Mouse (Mus musculus) ES-E14 (cell line): ENCODE data around the gene Olfr591.
"Not testable (repeated sequence)": the region's sequence is repeated elsewhere in the genome, so short reads cannot be mapped to it uniquely, and the experiment has no call there.

Experiments
- HCFC1 ChIP-seq: IDR thresholded peaks from 2 replicates; pipeline ENCODE4 v1.6.1; 2012; ENCODE audit warnings: low read length, inconsistent platforms, borderline replicate concordance; ENCODE audit not compliant: insufficient read depth
- MAFK ChIP-seq: IDR thresholded peaks from 2 replicates; pipeline ENCODE4 v1.6.1; 2014; ENCODE audit warnings: mild to moderate bottlenecking, low read depth, low read length, inconsistent platforms; ENCODE audit not compliant: insufficient read depth
- ZC3H11A ChIP-seq: IDR thresholded peaks from 2 replicates; pipeline ENCODE4 v1.6.1; 2012; ENCODE audit warnings: low read depth, mild to moderate bottlenecking, inconsistent platforms, low read length, borderline replicate concordance
- ZNF384 ChIP-seq: IDR thresholded peaks from 2 replicates; pipeline ENCODE4 v1.6.1; 2012; ENCODE audit warnings: low read depth, low read length, inconsistent platforms

DNA sequence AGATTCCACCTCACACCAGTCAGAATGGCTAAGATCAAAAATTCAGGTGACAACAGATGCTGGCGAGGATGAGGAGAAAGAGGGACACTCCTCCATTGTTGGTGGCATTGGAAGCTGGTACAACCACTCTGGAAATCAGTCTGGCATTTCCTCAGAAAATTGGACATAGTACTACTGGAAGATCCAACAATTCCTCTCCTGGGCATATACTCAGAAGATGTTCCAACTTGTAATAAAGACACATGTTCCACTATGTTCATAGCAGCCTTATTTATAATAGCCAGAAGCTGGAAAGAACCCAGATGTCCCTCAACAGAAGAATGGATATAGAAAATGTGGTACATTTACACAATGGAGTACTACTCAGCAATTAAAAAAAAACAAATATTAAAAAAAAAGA, 6.4 kb upstream of the Olfr591 start, which contains the start of gene Olfr592:
- not testable (repeated sequence) for TF ChIP-seq ZC3H11A, HCFC1, ZNF384, MAFK
